Mouse (Mus musculus) liver, adult 2 months (tissue): ENCODE results near the gene Dmtf1. TPM values are rescaled to one million over a fixed set of nuclear protein-coding genes. Genes with fewer than 3 reads are reported as not detected.

Experiments
- DNase-seq: peaks from one replicate; pipeline ENCODE4 v3.0.0-alpha.2; 2011; ENCODE audit warnings: low read depth, low spot score; ENCODE audit errors: extremely low read depth
- H3K27ac ChIP-seq: fragments of 200-500 bp; replicated peaks from 2 replicates; pipeline ENCODE4 v1.5.1; 2012; ENCODE audit warnings: low read depth, mild to moderate bottlenecking, control low read depth, inconsistent platforms, low read length; ENCODE audit not compliant: insufficient read depth
- H3K27me3 ChIP-seq: fragments of 200-500 bp; 2 replicates; pipeline ENCODE4 v1.6.1; 2012; ENCODE audit warnings: mild to moderate bottlenecking, moderate library complexity, low read length, inconsistent platforms; ENCODE audit not compliant: control insufficient read depth, insufficient read depth
- H3K36me3 ChIP-seq: fragments of 200-500 bp; 2 replicates; pipeline ENCODE4 v1.6.1; 2012; ENCODE audit warnings: low read length, inconsistent platforms; ENCODE audit not compliant: control insufficient read depth, insufficient read depth
- H3K4me1 ChIP-seq: fragments of 200-500 bp; 2 replicates; pipeline ENCODE4 v1.6.1; 2011; ENCODE audit warnings: low read length; ENCODE audit not compliant: control insufficient read depth, insufficient read depth
- H3K4me3 ChIP-seq: fragments of 200-500 bp; 2 replicates; pipeline ENCODE4 v1.5.1; 2011; ENCODE audit warnings: low read depth, mild to moderate bottlenecking, control low read depth, low read length, moderate library complexity; ENCODE audit not compliant: insufficient read depth
- H3K79me2 ChIP-seq: fragments of 200-500 bp; 2 replicates; pipeline ENCODE4 v1.6.1; 2012; ENCODE audit warnings: inconsistent platforms, mild to moderate bottlenecking, low read length, moderate library complexity; ENCODE audit not compliant: control insufficient read depth, insufficient read depth
- H3K9ac ChIP-seq: fragments of 200-500 bp; 2 replicates; pipeline ENCODE4 v1.6.1; 2012; ENCODE audit warnings: low read depth, mild to moderate bottlenecking, control low read depth, inconsistent platforms, low read length
- CTCF ChIP-seq: fragments of 200-500 bp; IDR thresholded peaks from 2 replicates; pipeline ENCODE4 v1.5.1; 2011; ENCODE audit warnings: low read depth, low read length, control low read depth
- POLR2A ChIP-seq: fragments of 200-500 bp; IDR thresholded peaks from 2 replicates; pipeline ENCODE4 v1.6.1; 2011; ENCODE audit warnings: low read length, control low read depth; ENCODE audit not compliant: insufficient read depth; ENCODE audit errors: extremely low read depth
- WGBS: fragments of 180-500 bp; shearing (Covaris S2); methylation state at CpG from one replicate; pipeline ENCODE4 v1.1.7; 2018; 5-methylcytosine and 5-hydroxymethylcytosine counted together
- polyA plus RNA-seq: library from polyadenylated mRNA; depleted of rRNA; stranded (reverse); fragments of >200 nt; gene quantifications from 2 replicates; pipeline ENCODE4 v1.2.3, GENCODE M21; 2012
- total RNA-seq: library from RNA; depleted of rRNA; stranded (reverse); fragments of >200 nt; gene quantifications from 2 replicates; pipeline ENCODE4 v1.2.3, GENCODE M21; 2014

Gene Dmtf1
- total and polyA plus RNA-seq, 2 experiments: 5.8 to 17.8 TPM

GRCm38 (mm10) chr5:9106806-9107205 lies 54.8 kb downstream of the Dmtf1 start:
- 35% methylated on average over 6 of the region's 6 CpGs for WGBS
- peak; percentile 75 for DNase-seq

GRCm38 (mm10) chr5:9103958-9104357 lies 57.6 kb downstream of the Dmtf1 start:
- peaks cover 3% of the 10 kb centered on the region; the same call in 1 of the 2 replicates for H3K36me3 ChIP-seq
- no peak overlapping the region for H3K9ac ChIP-seq
- peaks cover 28% of the 10 kb centered on the region; the same call in 1 of the 2 replicates for H3K79me2 ChIP-seq
- TF ChIP-seq CTCF (no peak), POLR2A (no peak)
- WGBS: 71% methylated on average over 8 of the region's 8 CpGs
- H3K4me3 ChIP-seq: no peak overlapping the region
- no peaks in the 10 kb centered on the region for H3K27me3 ChIP-seq
- peaks cover 46% of the 10 kb centered on the region for H3K4me1 ChIP-seq
- H3K27ac ChIP-seq: no peak overlapping the region; the same call in 1 of the 2 replicates
- no peak for DNase-seq

More at GRCm38 (mm10) chr5:9106806-9107205, 54.8 kb downstream of the Dmtf1 start:
- Histone ChIP-seq H3K4me1 (peaks cover 44% of the 10 kb centered on the region), H3K27me3 (no peaks in the 10 kb centered on the region), H3K9ac (no peak overlapping the region), H3K36me3 (peaks cover 5% of the 10 kb centered on the region; the same call in 1 of the 2 replicates), H3K79me2 (peaks cover 40% of the 10 kb centered on the region), H3K27ac (peak overlapping the region; percentile 85), H3K4me3 (no peak overlapping the region)
- TF ChIP-seq POLR2A (no peak), CTCF (no peak)

- WGBS: 27% methylated on average over 2 of the region's 2 CpGs
Observed at GRCm38 (mm10) chr5:9102696-9103095, 58.9 kb downstream of the Dmtf1 start.

GRCm38 (mm10) chr5:9100849-9101801 lies 60.5 kb downstream of the Dmtf1 start:
- peak overlapping the region; percentile 94 for H3K9ac ChIP-seq
- peak overlapping the region; percentile 64 for H3K4me3 ChIP-seq
- H3K36me3 ChIP-seq: peaks cover 3% of the 10 kb centered on the region; the same call in 1 of the 2 replicates
- peak overlapping the region; percentile 71 for H3K27ac ChIP-seq
- DNase-seq: peak; percentile 61
- TF ChIP-seq POLR2A: no peak
- TF ChIP-seq CTCF: no peak
- no peaks in the 10 kb centered on the region for H3K27me3 ChIP-seq
- 1% methylated on average over 80 of the region's 83 CpGs for WGBS
- peaks cover 24% of the 10 kb centered on the region; the same call in 1 of the 2 replicates for H3K79me2 ChIP-seq
- H3K4me1 ChIP-seq: peaks cover 26% of the 10 kb centered on the region

More at GRCm38 (mm10) chr5:9102696-9103095, 58.9 kb downstream of the Dmtf1 start:
- Histone ChIP-seq H3K9ac (peak overlapping the region; percentile 62; the same call in 1 of the 2 replicates), H3K27ac (peak overlapping the region; percentile 71), H3K79me2 (peaks cover 26% of the 10 kb centered on the region; the same call in 1 of the 2 replicates), H3K27me3 (no peaks in the 10 kb centered on the region), H3K4me1 (peaks cover 39% of the 10 kb centered on the region), H3K4me3 (peak overlapping the region; percentile 43; the same call in 1 of the 2 replicates), H3K36me3 (peaks cover 3% of the 10 kb centered on the region; the same call in 1 of the 2 replicates)
- TF ChIP-seq CTCF (no peak), POLR2A (no peak)
- DNase-seq: peak; percentile 87

GRCm38 (mm10) chr5:9100207-9100848 lies 61.2 kb downstream of the Dmtf1 start, which contains the start of gene Tmem243:
Tmem243 (plus strand) TSS chr5:9100668.
- Histone ChIP-seq H3K9ac (peak within 1 kb of the TSS; percentile 94), H3K4me3 (peak within 1 kb of the TSS; percentile 64), H3K27ac (peak within 1 kb of the TSS; percentile 71), H3K36me3 (peaks cover 3% of the 10 kb centered on the region; the same call in 1 of the 2 replicates), H3K79me2 (peaks cover 18% of the 10 kb centered on the region; the same call in 1 of the 2 replicates), H3K4me1 (peaks cover 19% of the 10 kb centered on the region), H3K27me3 (no peaks in the 10 kb centered on the region)
- DNase-seq: peak; percentile 86
- WGBS: under 1% methylated on average over 59 of the region's 59 CpGs
- no peak for TF ChIP-seq CTCF
- peak; percentile 90 for TF ChIP-seq POLR2A
